Mouse (Mus musculus) activated CD4-positive, CD25-positive, alpha-beta regulatory T cell, adult 9 weeks (primary cell): ENCODE results near the gene Nop2. TPM values are rescaled to one million over a fixed set of nuclear protein-coding genes. Genes with fewer than 3 reads are reported as not detected.

Source experiments
- polyA plus RNA-seq: library from polyadenylated mRNA; unstranded; fragments of 100-300 nt; shearing (Covaris generic); gene quantifications from one replicate; pipeline ENCODE4 v1.2.1, GENCODE M21; 2017

Nop2 gene
- polyA plus RNA-seq, result 67.0 TPM

GRCm38 (mm10) chr6:125131302-125132156 lies at the start of gene Nop2:
TSS of gene Nop2 (plus strand) at chr6:125131909.

GRCm38 (mm10) chr6:125095391-125096278 lies 36.1 kb upstream of the Nop2 start, which contains the start of gene Chd4:
TSS of gene Chd4 (plus strand) at chr6:125095981.

GRCm38 (mm10) chr6:125145001-125145400 lies 13.3 kb downstream of the Nop2 start, which contains the start of gene Iffo1:
TSS of gene Iffo1 (plus strand) at chr6:125145241.

GRCm38 (mm10) chr6:125166051-125166751 lies 34.5 kb downstream of the Nop2 start, which contains the start of gene Gapdh:
TSS of gene Gapdh (minus strand) at chr6:125166467.

GRCm38 (mm10) chr6:125191332-125192015 lies 59.8 kb downstream of the Nop2 start, which contains the start of the genes Ncapd2 and Mrpl51:
TSS of gene Ncapd2 (minus strand) at chr6:125191701.
TSS of gene Mrpl51 (plus strand) at chr6:125191801.

Other genes starting within 250 kb of the Nop2 start
- 296 TPM for gene Cd4, start 243.7 kb upstream of the Nop2 start, polyA plus RNA-seq
- gene Lag3, start 220.2 kb upstream of the Nop2 start, polyA plus RNA-seq, result 4.6 TPM
- 14.2 TPM for gene Ptms, start 211.8 kb upstream of the Nop2 start, polyA plus RNA-seq
- 160 TPM for gene Mlf2, start 200.5 kb upstream of the Nop2 start, polyA plus RNA-seq
- 91.9 TPM for gene Cops7a, start 166.4 kb upstream of the Nop2 start, polyA plus RNA-seq
- gene Pianp, start 135.2 kb upstream of the Nop2 start, polyA plus RNA-seq, result not detected
- gene Zfp384, start 122.8 kb upstream of the Nop2 start, polyA plus RNA-seq, result 22.4 TPM
- 87.6 TPM for gene Ing4, start 92.1 kb upstream of the Nop2 start, polyA plus RNA-seq
- gene Acrbp, start 82.2 kb upstream of the Nop2 start, polyA plus RNA-seq, result 28.2 TPM
- 18.5 TPM for gene Lpar5, start 64.0 kb upstream of the Nop2 start, polyA plus RNA-seq
- gene Chd4, start 35.9 kb upstream of the Nop2 start, polyA plus RNA-seq, result 81.7 TPM
- gene Iffo1, start 13.3 kb downstream of the Nop2 start, polyA plus RNA-seq, result 13.0 TPM
- gene Gapdh, start 34.6 kb downstream of the Nop2 start, polyA plus RNA-seq, result 406 TPM
- 30.2 TPM for gene Ncapd2, start 59.8 kb downstream of the Nop2 start, polyA plus RNA-seq
- 108 TPM for gene Mrpl51, start 59.9 kb downstream of the Nop2 start, polyA plus RNA-seq
- gene Vamp1, start 83.6 kb downstream of the Nop2 start, polyA plus RNA-seq, result 62.0 TPM
- gene Tapbpl, start 100.0 kb downstream of the Nop2 start, polyA plus RNA-seq, result 139 TPM
- gene Cd27, start 105.1 kb downstream of the Nop2 start, polyA plus RNA-seq, result 688 TPM
- gene Tuba3a, start 154.1 kb downstream of the Nop2 start, polyA plus RNA-seq, result 1.6 TPM
- gene Ltbr, start 182.0 kb downstream of the Nop2 start, polyA plus RNA-seq, result not detected
- gene Scnn1a, start 188.8 kb downstream of the Nop2 start, polyA plus RNA-seq, result not detected
- 42.9 TPM for gene Tnfrsf1a, start 217.5 kb downstream of the Nop2 start, polyA plus RNA-seq
- gene Plekhg6, start 248.9 kb downstream of the Nop2 start, polyA plus RNA-seq, result 0.09 TPM